Mouse (Mus musculus): ENCODE results near the gene Rmdn2.

Gene Rmdn2

DNA sequence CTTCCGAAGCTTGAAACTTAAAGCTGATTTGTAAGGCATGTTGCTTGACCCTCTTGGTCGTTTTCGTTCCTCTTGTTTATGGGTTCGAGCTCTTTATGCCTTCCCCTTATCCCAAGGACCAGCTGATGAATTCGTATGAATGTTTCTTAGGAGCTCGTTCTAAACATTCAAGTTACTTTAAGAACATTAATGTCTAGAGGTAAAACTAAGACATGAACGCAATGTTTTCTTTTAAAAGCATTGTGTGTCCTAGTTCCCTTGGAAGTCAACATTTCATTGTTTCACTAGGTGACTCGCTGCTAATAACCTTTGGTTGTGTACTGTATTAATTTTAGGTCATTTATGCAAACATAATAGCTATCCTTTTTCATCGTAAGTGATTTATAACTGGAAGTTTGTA, 4.2 kb downstream of the Rmdn2 start:
- no peak for DNase-seq (ENCODE audit: low spot score)

DNA sequence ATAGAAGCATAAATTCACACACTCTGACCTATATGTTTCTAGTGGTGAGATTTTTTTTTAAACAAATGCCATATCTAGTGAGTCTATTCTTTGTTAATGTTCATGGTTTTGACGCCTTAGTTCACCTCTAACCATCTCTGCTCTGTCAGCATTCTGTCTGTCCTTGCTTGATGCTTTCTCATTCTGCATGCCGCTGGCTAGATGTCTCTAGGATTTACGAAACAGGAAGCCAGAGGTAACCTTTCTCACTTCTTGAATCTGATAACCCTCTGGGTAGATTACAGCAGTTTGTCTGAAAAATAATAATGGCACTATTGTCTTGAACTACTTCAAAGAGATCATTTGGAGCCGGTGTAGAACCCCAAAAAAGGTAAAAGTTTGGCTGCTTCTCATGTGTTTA, 5.0 kb downstream of the Rmdn2 start:
- no peak for DNase-seq (ENCODE audit: low spot score)

DNA sequence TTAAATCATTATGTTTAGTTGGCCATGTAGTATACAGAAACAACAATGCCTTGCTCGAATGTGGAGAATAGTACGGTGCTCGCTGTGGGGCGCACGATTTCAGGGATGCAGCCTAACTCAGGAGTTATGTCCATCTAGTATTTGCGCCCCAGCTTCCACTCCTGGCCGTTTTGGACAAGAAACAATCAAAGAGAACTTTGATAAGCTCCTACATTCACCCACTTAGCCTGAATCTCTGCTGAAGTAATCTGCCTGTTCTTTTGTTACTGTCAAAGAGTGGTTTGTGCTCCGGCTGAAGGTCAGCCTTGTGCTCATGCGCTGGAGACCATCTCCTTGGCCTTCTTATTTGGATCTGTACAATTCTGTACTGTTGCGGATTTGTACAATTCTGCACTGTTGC, 6.8 kb downstream of the Rmdn2 start:
- peak; percentile 41 for DNase-seq (ENCODE audit: low spot score)

DNA sequence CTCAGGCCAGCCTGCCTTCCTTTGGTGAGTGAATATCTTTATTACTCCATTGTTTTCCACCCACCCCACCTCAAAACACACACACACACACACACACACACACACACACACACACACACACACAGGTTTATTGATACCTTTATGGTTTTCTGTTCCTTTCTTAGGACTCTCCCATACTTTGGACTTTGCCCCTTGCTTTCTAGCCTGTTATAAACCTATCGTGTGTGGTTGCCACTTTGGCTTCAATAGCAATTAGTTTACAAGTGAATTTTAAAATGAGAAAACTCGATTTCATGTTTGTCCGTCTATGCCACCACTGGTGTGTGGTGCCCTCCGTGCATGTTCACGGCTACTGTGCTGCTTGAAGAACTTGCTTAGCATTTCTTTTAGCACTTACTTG, 7.3 kb downstream of the Rmdn2 start:
- no peak for DNase-seq (ENCODE audit: low spot score)

DNA sequence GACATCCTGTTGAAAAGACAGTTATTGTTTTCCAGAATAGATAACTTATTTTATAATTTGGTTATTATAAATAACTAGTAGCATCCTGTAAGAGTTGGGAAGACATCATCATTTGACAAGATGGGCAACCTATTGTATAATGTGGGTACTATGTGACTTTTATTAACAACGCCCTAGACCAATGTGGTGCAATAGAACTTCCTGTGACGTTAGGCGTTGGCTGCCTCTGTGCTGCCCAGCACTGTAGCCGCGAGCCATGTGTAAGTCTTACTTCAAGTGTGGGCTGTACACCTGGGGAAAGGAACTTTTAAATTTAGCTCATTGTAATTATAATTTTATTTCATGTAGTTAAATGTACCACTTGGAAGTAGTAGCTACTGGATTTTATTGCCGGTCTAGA, 10.4 kb downstream of the Rmdn2 start:
- DNase-seq (ENCODE audit: low spot score), result no peak

DNA sequence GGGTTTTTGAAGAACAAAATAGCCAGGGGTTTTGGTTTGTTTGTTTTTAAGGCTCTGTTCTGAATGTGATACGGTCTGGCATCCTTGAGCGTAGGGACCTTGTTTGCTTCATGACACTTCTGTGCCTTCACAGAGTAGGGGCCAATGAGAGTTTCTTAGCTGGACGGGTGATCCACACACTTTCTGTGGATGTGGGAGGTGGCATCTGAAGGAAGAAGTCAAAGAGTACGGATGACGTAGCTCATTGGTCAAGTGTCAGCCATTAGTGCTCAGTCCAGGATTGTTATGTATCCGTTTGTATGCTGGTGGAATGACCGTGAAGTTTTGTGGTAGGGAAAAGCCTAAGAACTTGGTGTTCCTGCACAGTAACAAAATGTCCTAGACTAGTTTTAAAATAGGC, 10.9 kb downstream of the Rmdn2 start:
- no peak for DNase-seq (ENCODE audit: low spot score)

DNA sequence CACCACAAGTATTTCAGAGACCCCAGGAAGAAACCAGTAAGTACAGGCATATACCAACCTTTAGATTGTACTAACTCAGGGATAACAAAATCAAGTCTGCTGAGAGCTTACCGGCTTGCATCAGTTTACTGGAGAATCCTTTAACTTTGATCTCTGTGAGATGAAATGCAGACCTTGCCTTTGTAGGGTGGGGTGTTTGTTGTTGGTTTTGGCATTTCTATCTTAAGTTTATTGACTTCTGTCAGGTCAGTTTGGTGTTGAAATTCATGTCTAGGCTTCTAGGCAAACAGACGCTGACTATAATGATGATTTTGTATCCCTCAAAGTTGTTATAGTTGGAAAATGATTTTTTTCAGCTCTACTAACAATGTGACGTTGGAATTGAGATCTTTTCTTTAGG, 12.2 kb downstream of the Rmdn2 start:
- no peak for DNase-seq (ENCODE audit: low spot score)

DNA sequence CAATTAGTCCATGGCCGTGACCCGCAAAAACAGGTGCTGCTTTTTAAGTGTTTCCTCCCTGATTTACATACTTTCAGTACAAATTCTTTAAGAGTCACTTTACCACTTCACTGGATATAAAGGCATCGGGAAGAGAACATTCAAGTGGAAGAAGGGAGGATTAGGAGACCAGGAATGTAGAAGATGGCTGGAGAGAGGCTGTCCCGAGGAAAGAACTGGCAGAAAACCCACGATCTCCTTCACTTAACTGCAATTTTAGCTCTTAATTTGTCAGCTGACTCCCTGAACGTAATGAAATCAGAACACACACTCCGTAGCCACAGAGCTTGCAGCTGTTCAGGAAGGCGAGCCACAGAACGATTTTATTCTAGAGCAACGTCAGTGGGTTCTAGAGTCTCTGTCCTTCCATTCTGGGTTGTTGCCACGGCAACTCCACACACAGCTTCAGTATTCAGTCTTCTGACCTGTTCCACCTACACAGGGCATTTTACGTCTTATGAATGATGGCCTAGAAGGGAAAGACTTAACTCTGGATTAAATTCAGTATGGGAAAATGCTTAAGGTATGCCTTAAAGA, 14.7 kb downstream of the Rmdn2 start:
- DNase-seq (ENCODE audit: low spot score), result no peak

DNA sequence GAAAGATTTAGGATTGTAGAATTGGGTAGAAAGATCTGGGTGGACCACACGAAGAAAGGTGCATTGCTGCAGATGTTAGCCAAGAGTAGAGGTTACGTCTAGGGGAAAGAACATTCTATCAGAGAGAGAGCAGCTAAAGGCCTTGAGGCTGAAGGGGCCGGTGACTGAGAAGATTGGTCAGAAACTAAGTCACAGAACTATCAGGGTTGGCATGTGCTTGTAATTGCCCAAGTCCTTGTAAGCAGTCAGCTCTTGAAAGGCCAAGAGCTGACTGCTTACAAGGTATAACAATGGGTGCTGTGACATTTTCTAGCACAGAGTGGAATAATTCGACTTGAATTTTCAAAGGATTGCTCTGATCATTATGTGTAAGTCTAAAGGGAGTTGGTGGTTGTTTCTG, 38.2 kb downstream of the Rmdn2 start:
- no peak for DNase-seq (ENCODE audit: low spot score)

DNA sequence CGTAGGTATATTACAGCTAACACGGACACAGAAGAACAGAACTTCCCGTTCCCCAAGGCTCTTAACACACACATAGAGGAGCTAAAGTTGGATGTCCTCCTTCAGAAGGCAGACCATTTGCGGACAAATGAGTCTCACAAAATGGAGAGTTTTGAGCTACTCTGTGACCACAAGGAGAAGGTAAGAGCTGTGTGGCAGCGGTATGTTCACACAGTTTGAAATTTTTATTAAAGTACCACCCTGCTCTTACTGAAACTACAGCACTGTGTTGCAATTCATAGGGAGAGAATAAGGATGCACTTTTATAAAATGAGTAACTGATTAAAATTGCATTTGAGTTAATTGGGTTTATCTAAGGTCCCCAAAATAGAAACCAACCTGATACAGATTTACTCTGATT, 38.6 kb downstream of the Rmdn2 start:
- no peak for DNase-seq (ENCODE audit: low spot score)

DNA sequence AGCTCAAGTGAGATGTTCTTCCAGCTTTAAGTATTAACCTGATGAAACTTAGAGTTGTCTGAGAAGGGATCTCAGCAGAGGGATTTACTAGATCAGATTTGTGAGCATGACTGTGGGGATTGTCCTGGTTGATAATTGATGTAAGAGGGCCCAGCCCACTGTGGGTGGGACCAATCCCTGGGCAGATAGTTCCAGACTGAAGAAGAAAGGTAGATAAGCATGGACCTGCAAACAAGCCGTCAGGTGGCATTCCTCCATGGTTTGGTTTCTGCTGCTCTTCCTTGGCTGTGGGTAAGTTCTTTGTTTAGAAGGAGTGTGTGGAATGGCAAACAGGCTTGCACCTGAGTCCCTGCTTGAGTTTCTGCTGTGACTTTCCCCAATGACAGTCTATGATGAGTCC, 41.5 kb downstream of the Rmdn2 start:
- no peak for DNase-seq (ENCODE audit: low spot score)

DNA sequence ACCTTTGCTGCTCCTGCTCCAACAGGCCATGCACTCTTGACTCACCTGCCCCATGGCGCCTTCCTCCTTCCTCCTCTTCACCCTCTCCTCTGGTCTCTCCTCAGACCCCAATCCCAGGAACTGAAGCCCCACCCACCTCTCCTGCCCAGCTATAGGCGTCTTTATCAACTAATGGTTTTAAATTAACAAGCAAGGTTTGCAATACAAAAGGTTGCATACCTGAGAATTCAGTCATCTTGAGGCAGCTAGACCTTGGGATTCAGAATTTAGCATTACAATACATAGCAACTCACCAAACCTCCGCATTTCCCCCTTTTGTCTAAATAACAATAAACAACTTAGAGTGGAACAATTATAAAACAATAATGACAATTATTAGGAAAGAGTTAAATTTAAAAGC, 42.5 kb downstream of the Rmdn2 start:
- no peak for DNase-seq (ENCODE audit: low spot score)

DNA sequence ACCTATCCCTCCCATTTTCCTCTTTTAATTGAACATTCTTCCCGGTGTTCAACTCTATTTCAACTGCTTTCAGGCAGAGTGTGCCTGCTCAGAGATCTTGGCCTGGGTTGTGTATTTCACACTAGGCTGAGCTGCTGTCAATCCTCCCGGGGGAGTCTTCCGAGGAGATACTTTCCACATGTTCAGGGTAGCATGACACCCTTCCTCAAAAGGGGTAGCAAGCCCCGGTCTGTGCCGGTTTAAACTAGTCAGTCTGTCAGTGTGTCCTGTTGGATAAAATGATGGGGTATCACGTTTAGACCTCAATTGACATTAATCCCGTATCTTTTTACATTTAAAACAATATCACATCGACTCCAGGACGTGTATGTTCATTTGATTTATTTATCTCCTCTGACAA, 46.1 kb downstream of the Rmdn2 start:
- no peak for DNase-seq (ENCODE audit: low spot score)

DNA sequence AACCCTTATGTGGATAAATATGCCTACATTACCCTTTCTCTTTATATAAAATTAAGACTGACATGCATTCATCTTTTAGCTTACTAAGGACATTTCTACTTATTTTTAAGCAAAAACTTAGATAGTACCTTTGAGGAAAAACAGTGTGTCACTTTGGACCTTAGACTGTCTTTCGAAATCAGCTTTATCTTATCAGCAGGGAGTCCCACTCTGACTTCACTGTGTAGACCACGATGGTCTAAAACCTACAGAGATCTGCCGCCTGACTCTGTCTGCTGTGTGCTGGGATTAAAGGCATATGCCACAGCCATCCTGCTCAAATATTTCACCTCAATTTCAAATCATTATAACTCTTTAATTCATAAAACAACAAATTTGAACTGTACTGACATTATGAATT, 46.8 kb downstream of the Rmdn2 start:
- no peak for DNase-seq (ENCODE audit: low spot score)

DNA sequence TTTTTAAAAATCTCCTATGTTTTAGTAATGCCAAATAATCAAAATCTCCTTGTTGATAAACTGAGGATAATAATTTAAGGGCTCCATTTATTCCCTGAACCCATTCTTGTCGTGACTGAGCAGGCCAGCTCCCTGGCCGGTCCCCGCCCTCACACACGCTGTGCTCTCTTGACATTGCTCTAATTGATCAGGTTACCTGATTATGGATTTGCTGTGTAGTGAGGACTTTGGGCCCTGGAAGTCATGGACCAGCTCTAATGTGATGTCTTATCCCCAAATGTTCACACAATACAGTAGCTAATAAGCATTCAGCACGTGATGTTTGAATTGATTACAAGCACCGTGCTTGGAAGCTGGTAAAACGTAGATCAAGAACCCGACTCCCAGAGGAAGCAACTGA, 47.2 kb downstream of the Rmdn2 start:
- no peak for DNase-seq (ENCODE audit: low spot score)

DNA sequence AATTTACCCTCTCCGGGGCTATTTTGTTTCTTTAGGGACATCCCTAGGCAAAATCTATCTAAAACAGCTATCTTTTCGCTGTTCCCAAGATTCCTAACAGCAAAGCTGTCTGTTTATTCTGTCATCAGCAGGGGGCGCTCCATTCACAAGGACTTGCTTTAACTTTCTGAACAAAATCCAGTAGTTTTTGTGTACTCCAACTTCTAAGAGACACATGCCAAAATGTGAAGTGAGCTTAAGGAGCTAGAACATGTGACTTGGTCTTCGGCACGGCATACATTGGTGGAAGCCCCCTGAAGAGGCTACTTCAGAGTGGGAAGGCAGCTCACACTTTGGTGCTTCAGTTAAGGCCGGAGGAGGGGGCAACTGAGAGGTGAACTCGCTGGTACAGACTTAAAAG, 49.7 kb downstream of the Rmdn2 start:
- peak; percentile 41 for DNase-seq (ENCODE audit: low spot score)

DNA sequence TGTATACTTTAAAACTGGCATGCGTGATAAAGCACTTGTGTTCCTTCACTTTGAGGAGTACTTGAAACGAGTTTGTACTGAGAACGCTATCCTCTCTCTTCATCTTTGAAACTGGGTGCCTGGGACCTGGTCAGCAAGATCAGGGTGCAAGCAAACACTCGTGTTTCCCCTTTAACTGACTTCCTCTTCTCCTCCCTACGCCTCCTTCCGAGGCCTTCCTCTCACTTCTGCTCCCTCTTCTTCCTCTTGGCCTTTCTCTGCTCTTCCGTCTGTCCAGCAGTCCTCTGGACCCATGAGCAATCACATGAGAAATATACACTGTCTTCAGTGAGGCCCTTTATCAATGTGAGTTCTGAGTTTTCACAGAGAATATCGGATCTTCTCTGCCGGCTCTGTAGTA, 50.2 kb downstream of the Rmdn2 start:
- DNase-seq (ENCODE audit: low spot score), result no peak

DNA sequence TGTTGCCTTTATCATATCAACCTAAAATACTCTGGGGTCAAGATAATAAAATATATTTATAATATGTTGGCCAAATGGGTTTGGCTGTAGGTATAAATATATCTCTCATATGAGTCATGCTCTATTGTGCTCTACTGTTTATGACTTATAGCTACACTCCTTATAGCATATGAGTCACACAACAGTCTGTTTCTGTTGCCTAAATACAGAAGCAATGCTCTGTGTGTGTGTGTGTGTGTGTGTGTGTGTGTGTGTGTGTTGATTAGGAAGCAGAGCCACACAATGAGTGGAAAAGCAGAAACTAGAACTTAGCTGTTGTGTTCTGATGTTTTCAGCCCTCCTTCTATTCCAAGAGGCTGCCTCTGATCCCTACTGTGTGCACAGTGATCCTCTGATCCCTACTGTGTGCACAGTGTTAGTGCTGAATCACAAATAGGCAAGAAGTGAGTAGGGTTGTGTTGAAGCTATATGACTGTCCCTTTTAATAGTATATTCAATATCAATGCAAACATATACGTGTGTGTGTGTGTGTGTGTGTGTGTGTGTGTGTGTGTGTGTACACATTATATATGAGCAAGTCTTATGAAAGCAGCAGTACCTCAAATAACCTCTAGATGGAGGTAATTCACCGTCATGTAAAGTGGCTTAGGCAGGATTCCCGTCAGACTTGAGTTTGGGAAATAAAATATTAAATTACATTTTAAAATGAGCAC, 51.9 kb downstream of the Rmdn2 start:
- no peak for DNase-seq (ENCODE audit: low spot score)

DNA sequence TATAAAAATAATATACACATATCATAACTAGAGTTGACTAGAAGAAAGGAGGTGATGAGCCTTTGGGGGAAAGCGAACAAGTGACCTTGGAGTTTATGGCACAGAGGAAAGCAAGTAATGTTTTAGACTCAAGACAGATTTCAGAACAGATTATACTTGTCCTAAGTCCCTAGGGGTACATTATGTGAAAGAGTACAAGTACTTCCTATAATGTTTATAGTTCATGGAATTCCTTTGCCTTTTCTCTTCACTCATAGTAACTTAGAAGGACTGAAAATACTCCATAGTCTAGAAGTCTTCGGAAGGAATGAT, 52.4 kb downstream of the Rmdn2 start:
- no peak for DNase-seq (ENCODE audit: low spot score)

DNA sequence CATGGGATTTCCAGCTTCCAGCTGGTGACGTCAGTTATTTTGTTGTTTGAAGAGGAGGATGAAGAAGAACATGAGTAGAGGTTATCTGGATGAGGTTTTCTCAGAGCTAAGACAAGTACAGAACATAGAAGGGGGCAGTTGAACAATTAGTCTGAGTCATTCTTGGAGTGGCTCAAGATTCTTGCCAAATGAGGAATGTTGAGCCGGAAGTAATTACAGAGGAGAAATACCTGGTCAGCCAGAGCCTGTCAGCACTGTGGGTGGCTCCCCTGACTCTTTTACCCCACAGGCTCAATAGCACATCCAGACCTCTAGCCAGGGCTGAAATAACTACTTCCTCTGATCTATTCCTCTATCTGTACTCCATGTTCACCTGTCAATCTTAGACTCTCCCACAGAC, 59.2 kb downstream of the Rmdn2 start:
- DNase-seq (ENCODE audit: low spot score), result no peak

DNA sequence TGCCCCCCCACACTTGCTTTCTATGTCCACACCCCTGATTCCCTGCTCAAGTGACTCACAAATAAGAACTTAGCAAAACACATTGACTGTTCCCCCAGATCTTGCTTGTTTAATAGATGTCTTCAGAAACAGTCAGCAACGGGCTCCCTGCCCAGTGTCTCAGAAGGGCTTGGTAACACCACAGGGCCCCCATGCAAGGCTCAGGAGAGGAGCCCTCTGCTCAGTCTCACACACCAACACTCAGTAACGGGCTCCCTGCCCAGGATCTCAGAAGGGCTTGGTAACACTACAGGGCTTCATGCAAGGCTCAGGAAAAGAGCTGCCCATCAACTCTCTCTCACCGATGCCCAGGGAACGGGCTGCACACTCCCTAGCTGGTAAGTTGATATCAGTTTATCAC, 83.4 kb downstream of the Rmdn2 start:
- no peak for DNase-seq (ENCODE audit: low spot score)

DNA sequence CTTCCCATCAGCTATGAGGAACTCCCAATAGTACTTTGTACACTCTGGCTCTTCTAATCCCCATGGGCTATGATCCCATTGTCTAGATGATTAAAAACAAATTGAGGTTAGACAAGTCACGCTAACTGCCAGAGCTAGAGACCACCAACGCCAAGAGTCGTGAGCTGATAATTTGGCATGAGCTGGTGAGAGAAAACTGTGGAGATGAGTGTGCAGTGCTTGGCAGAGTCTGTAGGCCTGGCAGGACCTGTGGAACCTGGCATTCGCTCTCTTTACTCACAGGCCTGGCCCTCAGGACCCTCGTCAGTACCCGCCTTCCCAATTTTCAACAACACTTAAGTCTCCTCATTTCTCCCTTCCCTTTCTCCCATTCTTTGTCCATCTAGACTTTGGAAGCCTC, 83.9 kb downstream of the Rmdn2 start:
- no peak for DNase-seq (ENCODE audit: low spot score)

DNA sequence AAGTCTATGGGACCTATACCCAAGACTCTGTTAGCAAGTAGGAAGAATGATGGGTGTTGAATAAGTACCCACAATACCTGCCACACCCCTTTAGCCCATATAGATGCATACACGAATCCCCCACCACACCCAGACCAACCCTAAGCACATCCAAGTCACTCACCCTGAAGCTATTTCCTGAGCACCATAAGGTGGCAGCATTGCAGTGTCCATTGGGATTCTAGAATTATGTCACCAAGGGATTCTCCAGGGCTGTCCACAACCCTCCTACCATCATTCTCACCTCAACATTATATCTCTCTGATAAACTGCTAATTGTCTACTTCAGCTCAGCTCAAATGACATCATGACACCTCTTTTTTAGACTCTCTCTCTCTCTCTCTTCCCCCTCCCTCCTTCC, 87.5 kb downstream of the Rmdn2 start:
- no peak for DNase-seq (ENCODE audit: low spot score)

DNA sequence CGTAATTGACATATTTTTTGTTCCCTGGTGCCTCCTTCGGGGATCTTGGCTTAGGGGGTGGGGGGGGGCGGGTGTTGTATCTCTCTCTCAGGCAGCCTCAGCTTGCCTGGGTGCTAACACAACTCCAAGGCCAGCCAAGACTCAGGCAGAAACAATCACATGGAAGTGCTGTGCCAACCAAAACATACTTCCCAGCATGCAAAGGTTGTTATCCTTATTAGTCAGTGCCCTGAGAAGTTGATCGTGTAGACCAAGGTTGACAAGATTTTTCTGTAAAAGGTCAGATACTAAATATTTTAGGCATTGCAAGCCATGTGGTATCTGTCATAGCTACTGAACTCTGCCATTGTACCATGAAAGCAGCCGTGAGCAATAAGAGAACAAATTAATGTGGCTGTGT, 89.2 kb downstream of the Rmdn2 start:
- DNase-seq (ENCODE audit: low spot score), result no peak

Measured in testis, postnatal 14 days (tissue).